Mouse (Mus musculus) cerebellum, adult 18-20 months (tissue): ENCODE data around the gene Fgfr2.

Experiments used
- DNase-seq, 2 experiments: peaks; one replicate each; pipeline ENCODE4 v3.0.0; 2021

Gene Fgfr2

GRCm38 (mm10) chr7:131356105-131356504 lies 1767.0 kb downstream of the Fgfr2 start:
- DNase-seq, result no peak

DNA sequence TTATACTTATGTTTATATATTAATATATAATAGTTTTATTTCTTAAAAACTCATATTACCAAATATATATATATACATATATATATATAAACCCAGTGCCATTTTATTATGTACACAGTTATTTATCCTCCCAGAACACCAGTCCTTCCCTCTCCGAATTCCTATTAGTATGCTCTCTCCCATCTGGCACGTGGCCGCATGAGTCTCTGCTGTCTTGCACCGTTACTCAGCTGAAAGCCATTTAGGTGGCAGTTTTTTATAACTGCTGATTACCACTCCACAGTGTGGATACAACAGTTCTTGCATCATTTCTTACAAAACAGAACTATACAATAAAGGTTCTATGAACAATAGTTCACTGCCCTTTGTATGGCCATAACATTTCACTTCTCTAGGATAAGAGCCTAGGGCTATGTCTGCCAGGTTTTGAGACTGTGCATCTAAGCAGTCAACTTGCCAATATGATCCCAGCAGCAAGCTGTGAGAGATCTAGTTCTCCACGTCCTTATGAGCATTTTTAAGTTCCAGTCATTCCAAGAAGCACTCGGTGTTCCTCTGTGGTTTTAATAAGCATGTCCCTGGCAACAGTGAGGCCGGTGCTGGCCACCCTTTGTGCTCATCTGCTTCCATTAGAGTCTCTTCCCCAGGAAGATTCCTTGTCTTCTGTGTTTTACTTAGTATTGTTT lies 1777.2 kb downstream of the Fgfr2 start:
- peak; percentile 20 to 21 for DNase-seq

- no peak for DNase-seq
Measured at GRCm38 (mm10) chr7:131337502-131338068, 1785.6 kb downstream of the Fgfr2 start.

- no peak for DNase-seq
Measured at GRCm38 (mm10) chr7:131333564-131333963, 1789.6 kb downstream of the Fgfr2 start, which contains the start of gene Fam24a. Fam24a (plus strand) TSS chr7:131333864.

GRCm38 (mm10) chr7:131331688-131332087 lies 1791.5 kb downstream of the Fgfr2 start:
- DNase-seq, result no peak

DNA sequence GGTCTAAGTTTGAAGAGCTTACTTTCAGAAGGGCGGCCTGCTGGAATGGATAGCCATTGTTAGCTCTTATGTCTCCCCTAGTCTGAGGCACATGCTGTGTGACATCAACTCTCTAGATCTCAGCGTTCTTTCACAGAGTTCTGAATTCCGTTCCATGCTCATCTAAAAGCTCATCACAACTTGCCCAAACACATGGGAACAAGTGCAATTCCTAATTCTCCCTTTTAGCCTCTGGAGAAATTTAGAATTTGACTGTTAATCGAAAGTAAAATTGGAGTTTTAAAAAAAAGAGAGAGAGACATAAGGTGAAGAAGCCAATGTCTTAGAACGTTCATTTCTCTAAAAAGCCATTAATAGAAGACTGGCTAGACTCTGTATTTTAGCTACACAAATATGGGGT lies 1793.7 kb downstream of the Fgfr2 start, which contains the start of gene Fam24b:
Gene Fam24b, minus strand, starts transcription at position 101 of the 400 bp plus-strand sequence.
- no peak for DNase-seq

GRCm38 (mm10) chr7:131327054-131327453 lies 1796.1 kb downstream of the Fgfr2 start:
- no peak for DNase-seq

DNA sequence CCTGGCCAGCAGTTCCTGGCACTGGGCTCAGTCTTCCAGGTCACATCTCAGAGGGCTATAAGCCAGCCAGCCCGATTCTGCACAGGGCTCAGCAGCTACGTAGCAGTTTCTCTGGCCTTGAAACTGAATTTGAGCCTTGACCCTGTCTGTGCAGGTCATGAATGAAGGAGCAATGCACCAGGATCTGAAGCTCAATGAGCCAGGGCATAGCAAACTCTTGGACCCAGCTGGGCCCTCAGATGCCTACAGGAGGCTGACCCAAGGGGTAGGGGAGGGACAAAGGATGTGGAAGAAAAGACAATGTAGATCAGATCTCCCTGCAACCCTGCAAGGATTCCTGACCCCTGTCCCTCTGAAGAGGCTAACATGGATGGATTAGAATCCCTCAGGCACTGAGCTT lies 1801.0 kb downstream of the Fgfr2 start, which contains the start of gene Cuzd1:
Gene Cuzd1, minus strand, starts transcription at position 101 of the 400 bp plus-strand sequence.
- no peak for DNase-seq

DNA sequence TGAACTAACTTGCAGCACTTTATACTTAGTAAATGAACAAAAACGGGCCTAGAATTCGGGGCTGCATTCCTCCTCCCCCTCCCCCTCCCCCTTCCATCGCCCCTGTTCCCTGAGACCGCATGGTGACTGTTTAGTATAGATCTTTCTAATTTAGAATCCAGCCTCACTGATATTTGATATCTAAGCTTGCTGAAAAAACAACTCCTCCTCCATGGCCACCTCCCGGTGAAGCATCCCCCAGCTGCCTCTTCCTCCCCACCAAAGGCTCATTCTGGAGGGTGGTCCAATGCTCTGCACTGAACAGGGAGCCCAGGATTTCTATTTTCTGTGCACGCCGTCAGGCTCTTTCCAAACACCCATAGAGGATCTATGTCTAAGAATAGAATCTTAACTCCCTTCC lies 1804.8 kb downstream of the Fgfr2 start:
- no peak for DNase-seq

DNA sequence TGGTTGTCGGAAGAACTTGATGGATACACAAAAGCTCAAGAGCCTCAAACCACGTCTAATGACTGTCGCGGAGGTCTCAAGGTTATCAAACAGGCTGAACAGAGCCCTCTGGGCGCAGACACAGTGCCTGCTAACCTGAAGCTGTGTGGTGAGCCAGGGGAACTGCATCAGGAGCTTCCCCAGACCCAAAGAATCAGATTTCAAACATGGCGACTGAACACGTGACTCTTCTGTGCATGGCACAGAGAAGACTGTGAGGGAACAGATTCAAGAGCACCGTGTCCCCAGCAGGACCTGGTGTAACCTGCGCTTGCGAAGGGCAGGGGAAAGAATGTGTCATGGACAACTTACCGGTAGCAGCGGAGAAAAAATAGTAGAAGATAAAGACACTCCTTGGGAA lies 1805.6 kb downstream of the Fgfr2 start:
- DNase-seq, result no peak

- no peak for DNase-seq
Measured at GRCm38 (mm10) chr7:131314493-131314892, 1808.7 kb downstream of the Fgfr2 start.

DNA sequence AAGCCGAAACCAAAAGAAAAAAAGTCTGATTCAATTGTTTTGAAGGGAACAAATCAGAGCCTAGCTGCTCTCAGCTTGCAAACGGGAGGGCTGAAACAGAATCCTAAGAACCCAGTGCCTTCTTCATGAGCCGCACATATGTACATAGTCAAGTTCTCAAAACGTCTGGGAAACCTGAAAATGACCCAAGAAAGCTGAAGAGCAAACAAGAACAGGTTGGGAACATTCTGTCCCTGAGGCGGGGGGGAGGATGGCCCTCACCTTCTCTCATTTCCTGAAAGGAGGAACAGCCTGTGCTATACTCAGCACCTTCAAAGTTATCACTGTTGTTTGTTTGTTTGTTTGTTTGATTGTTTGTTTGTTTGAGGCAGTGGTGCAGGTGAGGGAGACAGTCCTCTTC lies 1816.4 kb downstream of the Fgfr2 start:
- DNase-seq, result no peak

DNA sequence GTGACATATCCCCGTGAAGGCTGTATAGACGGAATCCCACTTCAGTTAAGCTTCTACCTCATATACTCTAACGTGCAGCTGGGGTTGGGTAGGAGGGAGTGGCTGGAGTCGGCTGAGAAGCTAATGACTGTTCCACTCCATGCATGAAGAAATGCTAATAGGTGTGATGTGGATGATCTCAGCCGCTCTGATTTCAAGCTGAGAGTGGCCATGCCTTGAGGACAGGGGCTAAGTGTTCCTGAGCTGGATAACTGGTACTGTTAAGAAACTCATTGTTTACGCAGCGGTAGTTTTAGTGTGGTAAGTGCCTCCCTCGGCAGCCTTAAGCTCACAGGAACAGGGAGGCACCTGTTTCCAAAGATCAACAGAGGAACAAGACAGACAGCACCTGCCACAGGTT lies 1819.8 kb downstream of the Fgfr2 start:
- no peak for DNase-seq

- DNase-seq, result no peak
Measured at GRCm38 (mm10) chr7:131297151-131297550, 1826.0 kb downstream of the Fgfr2 start.

DNA sequence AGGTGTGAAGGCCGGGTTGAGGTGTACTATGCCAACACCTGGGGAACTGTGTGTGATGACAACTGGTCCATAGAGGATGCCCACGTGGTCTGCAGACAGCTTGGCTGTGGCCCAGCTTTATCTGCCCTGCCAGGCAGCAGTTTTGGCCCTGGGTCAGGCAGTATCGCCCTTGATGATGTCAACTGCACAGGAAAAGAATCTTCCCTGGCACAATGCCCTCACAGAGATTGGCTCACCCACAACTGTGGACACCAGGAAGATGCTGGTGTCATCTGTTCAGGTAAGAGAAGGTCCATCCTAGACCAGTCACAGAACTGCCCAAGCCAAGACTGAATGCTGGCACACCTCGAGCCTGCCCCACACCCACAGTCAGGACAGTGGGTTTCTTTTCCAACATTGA lies 1857.3 kb downstream of the Fgfr2 start:
- DNase-seq, result no peak

GRCm38 (mm10) chr7:131264251-131264650 lies 1858.9 kb downstream of the Fgfr2 start:
- DNase-seq, result no peak

GRCm38 (mm10) chr7:131260946-131261345 lies 1862.2 kb downstream of the Fgfr2 start:
- DNase-seq, result no peak

- DNase-seq, result no peak
Measured at GRCm38 (mm10) chr7:131257309-131257708, 1865.8 kb downstream of the Fgfr2 start.

GRCm38 (mm10) chr7:131256841-131257240 lies 1866.3 kb downstream of the Fgfr2 start:
- DNase-seq, result no peak

DNA sequence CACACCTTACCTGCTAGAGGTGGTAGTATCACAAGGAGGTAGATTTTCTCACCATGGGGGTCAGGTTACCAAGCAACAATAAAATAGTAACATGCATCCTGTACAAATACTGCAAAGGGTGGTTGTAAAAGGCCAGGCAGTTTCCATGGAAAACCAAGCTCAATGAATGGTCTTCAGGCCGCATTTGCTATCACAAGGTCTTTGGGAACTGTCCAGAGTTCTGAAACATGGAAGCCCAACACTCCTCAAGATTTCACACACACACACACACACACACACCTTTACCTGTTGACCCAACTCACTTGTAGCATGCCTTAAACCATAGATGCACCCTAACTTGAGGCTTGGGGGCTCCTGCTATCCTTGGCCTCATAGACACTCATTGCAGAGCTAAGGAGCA lies 1878.2 kb downstream of the Fgfr2 start:
- DNase-seq, result no peak

DNA sequence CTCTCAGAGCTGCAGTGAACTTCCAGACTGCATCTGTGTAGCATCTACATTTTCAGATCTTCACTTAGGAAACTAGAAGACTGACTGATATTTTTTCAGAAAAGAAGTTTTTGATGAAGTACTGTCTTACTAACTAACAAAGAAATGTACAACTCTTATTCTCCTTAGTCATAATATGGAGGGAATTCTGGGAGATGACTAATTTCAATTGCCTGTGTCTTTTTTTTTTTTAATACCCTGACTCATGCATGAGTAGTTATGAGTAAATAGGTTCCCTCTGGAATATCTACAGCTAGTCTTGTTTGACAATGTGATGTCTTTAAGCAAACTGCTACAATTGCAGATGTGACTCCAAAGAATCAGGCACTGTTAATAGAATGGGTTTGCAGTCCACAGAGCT lies 1887.1 kb downstream of the Fgfr2 start:
- no peak for DNase-seq

GRCm38 (mm10) chr7:131223086-131223485 lies 1900.1 kb downstream of the Fgfr2 start:
- no peak for DNase-seq

- DNase-seq, result no peak
Measured at GRCm38 (mm10) chr7:131187996-131188395, 1935.2 kb downstream of the Fgfr2 start.

- DNase-seq, result no peak
Measured at GRCm38 (mm10) chr7:131187047-131187446, 1936.1 kb downstream of the Fgfr2 start.

DNA sequence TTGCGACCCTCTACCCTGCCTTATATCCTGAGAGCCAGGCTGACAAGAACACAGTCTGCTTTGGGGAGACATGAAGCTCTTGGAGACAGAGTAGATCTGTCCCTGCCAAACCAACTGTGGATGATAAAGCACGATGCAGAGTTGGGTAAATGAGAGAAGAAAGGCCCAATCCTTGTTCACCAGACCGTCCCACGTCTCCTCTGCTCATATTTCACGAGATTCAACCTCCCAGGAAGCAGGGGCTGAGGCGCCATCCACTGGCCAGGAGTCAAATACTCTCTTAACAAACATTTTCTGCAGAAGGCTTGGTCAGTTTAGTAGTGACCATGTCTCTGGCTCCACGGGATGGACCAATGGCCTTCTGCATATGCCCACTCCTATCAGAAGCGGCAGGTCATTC lies 1938.8 kb downstream of the Fgfr2 start:
- no peak for DNase-seq
